Mouse (Mus musculus): ENCODE data around the gene Duxbl1. TPM values are rescaled to one million over a fixed set of nuclear protein-coding genes. Genes with fewer than 3 reads are reported as not detected.

Gene Duxbl1
- polyA plus RNA-seq, 1 experiment from 2014 or later: 1.2 TPM

Other genes with a start within 250 kb of the Duxbl1 start
- gene Zcchc24, start 209.5 kb upstream of the Duxbl1 start, polyA plus RNA-seq (2016; fragmentation: Nextera tagmentation; extraction: Ambion mirVana): 15.2 and 16.9 TPM in 2 replicates
- gene Anxa11, start 136.4 kb upstream of the Duxbl1 start, polyA plus RNA-seq (2016; fragmentation: Nextera tagmentation; extraction: Ambion mirVana): 10.9 and 17.7 TPM in 2 replicates
- gene Plac9a, start 75.5 kb upstream of the Duxbl1 start, polyA plus RNA-seq (2016; fragmentation: Nextera tagmentation; extraction: Ambion mirVana): 0.21 TPM in 1 of 2 replicates, not detected in the other
- gene Tmem254a, start 50.9 kb upstream of the Duxbl1 start, polyA plus RNA-seq (2016; fragmentation: Nextera tagmentation; extraction: Ambion mirVana): 1.6 and 2.2 TPM in 2 replicates
- gene Cphx1, start 40.3 kb upstream of the Duxbl1 start, polyA plus RNA-seq (2016; fragmentation: Nextera tagmentation; extraction: Ambion mirVana): not detected in 2 replicates
- gene Gm9780, start 64.1 kb downstream of the Duxbl1 start, polyA plus RNA-seq (2016; fragmentation: Nextera tagmentation; extraction: Ambion mirVana): 1.1 TPM in 1 of 2 replicates, not detected in the other
- gene Tmem254c, start 88.8 kb downstream of the Duxbl1 start, polyA plus RNA-seq (2016; fragmentation: Nextera tagmentation; extraction: Ambion mirVana): 28.7 and 28.9 TPM in 2 replicates
- gene Cphx2, start 102.9 kb downstream of the Duxbl1 start, polyA plus RNA-seq (2016; fragmentation: Nextera tagmentation; extraction: Ambion mirVana): not detected in 2 replicates
- not detected in 2 replicates for gene Cphx3, start 103.7 kb downstream of the Duxbl1 start, polyA plus RNA-seq (2016; fragmentation: Nextera tagmentation; extraction: Ambion mirVana)
- gene Duxbl2, start 139.8 kb downstream of the Duxbl1 start, polyA plus RNA-seq (2016; fragmentation: Nextera tagmentation; extraction: Ambion mirVana): 0.94 TPM in 1 of 2 replicates, not detected in the other
- gene Plac9b, start 203.9 kb downstream of the Duxbl1 start, polyA plus RNA-seq (2016; fragmentation: Nextera tagmentation; extraction: Ambion mirVana): 0.80 and 0.95 TPM in 2 replicates
- gene Tmem254b, start 228.5 kb downstream of the Duxbl1 start, polyA plus RNA-seq (2016; fragmentation: Nextera tagmentation; extraction: Ambion mirVana): 21.3 and 26.4 TPM in 2 replicates